Mouse (Mus musculus): ENCODE measurements around the gene Zfp644.

The Zfp644 gene

GRCm38 (mm10) chr5:106597472-106597871 is 99.6 kb downstream of the Zfp644 start:
- no peak for DNase-seq (ENCODE audit: low spot score in 2 of 2)

GRCm38 (mm10) chr5:106594388-106594787 is 102.7 kb downstream of the Zfp644 start:
- no peak for DNase-seq (ENCODE audit: low spot score in 2 of 2)

GRCm38 (mm10) chr5:106590686-106591085 is 106.4 kb downstream of the Zfp644 start:
- DNase-seq (ENCODE audit: low spot score in 2 of 2), result no peak

DNA sequence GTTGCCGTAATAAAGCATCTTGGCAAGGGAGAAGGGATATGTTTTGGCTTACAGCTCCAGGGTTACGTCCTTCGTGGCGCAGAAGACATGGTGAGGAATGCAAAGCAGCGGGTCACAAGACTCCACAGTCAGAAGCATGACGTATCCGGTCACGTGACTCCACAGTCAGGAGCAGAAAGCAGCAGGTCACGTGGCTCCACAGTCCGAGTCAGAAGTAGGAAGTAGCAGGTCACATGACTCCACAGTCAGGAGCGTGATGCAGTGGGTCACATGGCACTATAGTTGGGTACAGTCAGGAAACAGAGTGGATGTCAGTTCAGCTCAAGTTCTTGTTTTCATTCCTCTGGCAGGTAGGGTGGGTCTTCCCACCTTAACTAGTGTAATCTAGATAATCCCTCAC is 107.4 kb downstream of the Zfp644 start:
- no peak for DNase-seq (ENCODE audit: low spot score in 2 of 2)

GRCm38 (mm10) chr5:106589006-106589405 is 108.1 kb downstream of the Zfp644 start:
- DNase-seq (ENCODE audit: low spot score in 2 of 2), result no peak

- no peak for DNase-seq (ENCODE audit: low spot score in 2 of 2)
Observed at GRCm38 (mm10) chr5:106580943-106581342, 116.1 kb downstream of the Zfp644 start.

DNA sequence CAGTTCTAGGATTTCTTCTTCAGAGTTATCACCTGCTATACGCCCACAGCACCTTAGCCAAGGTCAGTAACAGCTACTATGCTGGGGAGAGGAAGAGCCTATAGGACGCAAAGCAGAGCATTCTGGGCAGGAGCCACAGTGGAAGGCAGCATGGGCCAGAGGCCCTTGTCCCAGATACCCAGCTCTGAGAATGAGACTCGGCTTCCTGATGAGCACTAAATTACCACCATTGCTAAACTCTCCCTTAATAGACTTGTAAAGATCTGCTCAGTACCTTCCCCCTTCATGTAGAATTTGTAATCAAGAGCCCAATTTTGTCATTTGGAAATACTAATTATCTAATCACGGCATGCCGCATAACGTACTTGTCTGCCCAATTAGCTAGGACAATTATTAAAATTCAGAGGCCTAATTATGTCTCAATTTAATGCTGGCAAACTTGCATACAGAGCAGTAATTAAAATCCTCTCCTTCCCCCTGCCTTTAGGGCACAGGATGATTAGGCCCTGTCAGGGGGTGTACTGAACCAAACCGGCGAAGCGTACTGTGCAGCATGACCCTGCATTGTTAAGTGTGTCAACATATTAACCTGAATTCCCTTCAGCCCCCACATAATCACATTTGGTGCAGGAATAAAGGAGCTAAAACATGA is 119.7 kb downstream of the Zfp644 start:
- no peak for DNase-seq (ENCODE audit: low spot score in 2 of 2)

DNA sequence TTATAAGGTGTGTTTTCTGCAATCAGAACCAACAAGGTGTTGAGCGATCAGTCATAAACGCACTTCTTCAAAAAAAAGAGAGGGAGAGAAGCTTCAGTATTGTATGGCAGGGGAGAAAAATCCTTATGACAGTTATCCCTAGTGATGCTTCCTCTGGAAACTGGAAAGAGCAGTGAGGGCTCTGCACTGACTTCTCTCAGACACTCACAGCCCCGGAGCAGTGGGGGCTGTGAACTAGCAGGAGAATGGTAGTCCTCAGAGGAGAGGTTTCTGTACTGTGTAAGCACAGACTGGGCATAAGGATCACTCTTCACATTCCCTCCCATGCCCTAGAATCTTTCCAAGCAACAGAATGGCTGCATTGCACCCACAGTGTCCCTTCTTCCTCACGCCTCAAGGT is 122.0 kb downstream of the Zfp644 start:
- DNase-seq (ENCODE audit: low spot score in 2 of 2), result no peak

DNA sequence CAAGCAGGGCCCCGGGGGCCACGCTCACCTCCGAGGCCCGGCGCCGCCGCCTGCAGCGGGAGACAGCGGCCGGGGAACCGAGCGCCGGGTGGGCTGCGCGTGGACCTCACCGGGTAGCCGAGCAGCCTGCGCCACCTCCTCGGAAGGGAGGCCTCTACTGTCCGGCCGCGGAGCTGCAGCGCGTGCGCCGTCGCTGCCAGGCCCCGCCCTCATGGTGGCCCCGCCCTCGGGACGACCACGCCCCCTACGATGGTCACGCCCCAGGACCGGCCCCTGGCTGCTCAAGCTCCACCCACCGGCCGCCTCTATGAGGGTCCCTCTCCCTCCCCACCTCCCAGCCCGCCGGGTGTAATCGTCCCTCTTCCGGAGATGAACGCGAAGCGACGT is 122.5 kb downstream of the Zfp644 start:
- peak; percentile 83 to 86 for DNase-seq (ENCODE audit: low spot score in 2 of 2)

DNA sequence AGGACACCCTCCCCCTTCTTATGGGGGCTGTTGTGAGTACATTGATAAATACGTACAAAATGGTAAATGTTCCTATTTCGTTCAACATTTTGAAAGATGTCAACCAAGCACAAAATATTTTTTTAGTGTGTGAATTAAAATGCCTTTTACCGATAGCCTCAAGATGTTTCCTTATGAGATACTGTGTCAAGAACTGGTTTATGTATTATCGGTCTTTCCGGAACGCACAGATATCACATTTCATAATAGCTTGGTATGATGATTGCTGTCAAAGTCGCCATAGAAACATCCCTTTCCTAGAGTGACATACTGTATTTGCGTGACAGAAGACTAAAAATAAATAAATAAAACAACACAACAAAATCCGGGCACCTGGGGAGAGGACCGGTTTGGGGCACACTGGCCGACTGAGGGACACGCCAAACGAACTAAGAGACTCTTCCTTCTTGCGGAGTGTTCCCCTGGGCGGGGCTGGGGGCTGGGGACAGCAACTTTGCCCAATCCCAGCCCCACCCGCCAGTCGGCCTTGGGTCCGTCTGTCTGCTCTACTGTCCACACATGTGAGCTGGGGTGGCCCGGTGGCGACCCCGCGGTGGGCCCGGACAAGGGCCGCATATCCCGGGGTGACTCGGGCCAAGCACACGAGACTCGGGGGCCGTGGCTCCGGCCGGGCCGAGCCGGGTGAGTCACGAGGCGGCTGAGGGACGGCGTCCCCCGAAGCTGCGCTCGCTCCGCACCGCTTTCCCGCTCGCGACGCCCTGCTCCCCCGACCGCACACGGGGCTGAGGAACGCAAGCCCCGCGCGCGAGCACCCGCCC is 123.1 kb downstream of the Zfp644 start:
- DNase-seq (ENCODE audit: low spot score in 2 of 2), result peak in 1 of 2 experiments; percentile 10
